Mouse (Mus musculus) small intestine, adult 2 months (tissue): Measurements from ENCODE around the gene Col4a2.

Experiments used
- CTCF ChIP-seq: fragments of 200-500 bp; IDR thresholded peaks from 2 replicates; pipeline ENCODE4 v1.5.1; 2012; ENCODE audit warnings: low read depth, mild to moderate bottlenecking, control low read depth, inconsistent platforms, low read length, moderate library complexity, mixed read lengths; ENCODE audit not compliant: insufficient replicate concordance, insufficient read length; ENCODE audit errors: extremely low read depth
- POLR2A ChIP-seq: fragments of 200-500 bp; IDR thresholded peaks from 2 replicates; pipeline ENCODE4 v1.6.1; 2012; ENCODE audit warnings: low read depth, mild to moderate bottlenecking, control low read depth, inconsistent platforms, low read length, moderate library complexity

- TF ChIP-seq POLR2A: no peak
- no peak for TF ChIP-seq CTCF
Measured at GRCm38 (mm10) chr8:11404614-11405013, 92.0 kb downstream of the Col4a2 start.
